Comparison of ENCODE assay signal across 14 mouse cellular contexts in the genomic region with DNA sequence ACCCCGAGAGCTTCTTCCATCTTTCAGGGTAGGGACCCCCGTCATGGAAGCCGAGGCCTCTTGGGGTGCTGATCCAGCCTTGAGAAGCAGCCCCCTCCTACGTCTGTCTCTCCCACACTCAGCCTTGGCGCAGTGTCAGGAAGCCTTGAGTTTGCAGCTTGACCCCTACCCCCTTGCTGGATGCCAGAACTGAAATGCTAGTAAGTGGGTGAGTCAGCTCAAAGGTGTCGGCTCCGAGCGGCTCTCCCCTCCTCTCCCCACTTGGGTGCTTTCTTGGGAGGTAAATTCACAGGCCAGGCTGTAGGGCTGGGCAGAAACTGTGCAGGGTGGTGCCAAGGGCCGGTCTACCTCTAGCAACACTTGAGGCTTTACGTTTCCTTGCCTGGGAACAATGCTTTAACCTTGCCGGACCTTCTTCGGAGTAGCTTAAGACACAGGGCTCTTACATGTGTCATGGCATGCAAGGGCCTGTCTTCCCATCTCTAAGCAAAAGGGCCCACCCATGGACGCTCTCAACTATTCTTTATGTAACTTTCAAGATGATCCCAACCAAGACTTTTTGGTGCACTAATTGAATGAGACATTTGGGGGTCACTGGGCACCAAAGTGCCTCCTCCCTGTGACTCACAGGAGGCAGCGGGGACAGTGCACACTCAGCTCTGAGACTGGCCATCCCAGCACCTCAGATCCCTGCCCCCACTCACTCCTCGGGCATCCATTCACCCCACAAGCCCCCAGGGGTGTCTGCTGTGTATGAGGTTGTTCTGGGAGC. TPM values are rescaled to one million over a fixed set of nuclear protein-coding genes. Genes with fewer than 3 reads are reported as not detected.
DNase-seq lines count a peak whose midpoint lies in the region; ATAC-seq and TF ChIP-seq lines count a peak whose summit lies in the region.
"Had no signal": no experiment of that assay in that cellular context is flagged by ENCODE, and none has a peak within 500 bp of the region (broad histone marks: within the 10 kb centered on the region; RNA-seq: fewer than 3 reads in every experiment).

No protein-coding gene starts in this region.

- H3K4me2 ChIP-seq in midbrain, postnatal 0 days (ENCODE audit: low read depth, low read length, poor library complexity, severe bottlenecking), result no peak overlapping the region
- H3K4me2 ChIP-seq: forebrain, embryonic 13.5 days had no signal

- peak overlapping the region; percentile 67; the same call in 1 of the 2 replicates for H3K27ac ChIP-seq in heart, embryonic 10.5 days
- peak overlapping the region; percentile 33; the same call in 1 of the 2 replicates for H3K27ac ChIP-seq in midbrain, embryonic 10.5 days (replicated peaks)
- no peak overlapping the region for H3K27ac ChIP-seq in midbrain, postnatal 0 days (ENCODE audit: low read depth, low read length)
- H3K27ac ChIP-seq: forebrain, embryonic 13.5 days; liver, embryonic 14.5 days had no signal

- no peak for DNase-seq in heart, embryonic 10.5 days (ENCODE audit: low spot score)
- no peak for DNase-seq in heart, postnatal 4 days
- no peak for DNase-seq in midbrain, embryonic 10.5 days (ENCODE audit: low spot score)
- DNase-seq in midbrain, postnatal 0 days (ENCODE audit: low spot score), result no peak
- DNase-seq in fibroblast of lung, adult 2 months (ENCODE audit: low read depth), result peak; percentile 39
- peak; percentile 53 for DNase-seq in retina, embryonic 14.5 days (ENCODE audit: low spot score)
- no peak for DNase-seq in layer of hippocampus, adult 8-10 months (ENCODE audit: low spot score in 2 of 2)
- DNase-seq: layer of hippocampus, postnatal 36 days; right cerebral cortex, postnatal 25 days; thymus, postnatal 14 days had no signal

- peaks cover 86% of the 10 kb centered on the region for H3K27me3 ChIP-seq in heart, embryonic 10.5 days (ENCODE audit: insufficient read depth, poor library complexity, severe bottlenecking)
- 0 out of 2 replicates have a peak, but pooled peaks cover 12% of the 10 kb centered on the region for H3K27me3 ChIP-seq in midbrain, embryonic 10.5 days (ENCODE audit: low read depth, poor library complexity, severe bottlenecking)
- no peaks in the 10 kb centered on the region; the same call in 1 of the 2 replicates for H3K27me3 ChIP-seq in midbrain, postnatal 0 days (ENCODE audit: insufficient read depth, low read length)
- H3K27me3 ChIP-seq: forebrain, embryonic 13.5 days had no signal

- H3K9ac ChIP-seq in midbrain, postnatal 0 days (replicated peaks; ENCODE audit: low read length, poor library complexity, severe bottlenecking), result no peak overlapping the region
- H3K9ac ChIP-seq: forebrain, embryonic 13.5 days; liver, embryonic 14.5 days had no signal

- no peak for TF ChIP-seq CTCF in midbrain, postnatal 0 days (IDR thresholded peaks at IDR 0.05)

- ATAC-seq in midbrain, postnatal 0 days (ENCODE audit: low FRiP score), result no peak
- no peak for ATAC-seq in granulocyte monocyte progenitor cell, adult 5-6 weeks (replicated peaks; ENCODE audit: poor library complexity, severe bottlenecking)
- ATAC-seq: forebrain, embryonic 13.5 days had no signal

- peaks cover 46% of the 10 kb centered on the region for H3K4me1 ChIP-seq in heart, embryonic 10.5 days
- peaks cover 40% of the 10 kb centered on the region for H3K4me1 ChIP-seq in midbrain, embryonic 10.5 days
- peaks cover 3% of the 10 kb centered on the region; the same call in 1 of the 2 replicates for H3K4me1 ChIP-seq in midbrain, postnatal 0 days (ENCODE audit: insufficient read depth, low read length)

- H3K9me3 ChIP-seq in heart, embryonic 10.5 days, result no peaks in the 10 kb centered on the region
- no peaks in the 10 kb centered on the region for H3K9me3 ChIP-seq in midbrain, embryonic 10.5 days (replicated peaks)
- no peaks in the 10 kb centered on the region for H3K9me3 ChIP-seq in midbrain, postnatal 0 days (ENCODE audit: low read length)
- H3K9me3 ChIP-seq: forebrain, embryonic 13.5 days had no signal

- H3K4me3 ChIP-seq in heart, embryonic 10.5 days, result no peak overlapping the region
- no peak overlapping the region for H3K4me3 ChIP-seq in midbrain, embryonic 10.5 days
- no peak overlapping the region for H3K4me3 ChIP-seq in midbrain, postnatal 0 days (ENCODE audit: low read depth, low read length)
- H3K4me3 ChIP-seq: forebrain, embryonic 13.5 days had no signal

- H3K36me3 ChIP-seq in heart, embryonic 10.5 days, result no peaks in the 10 kb centered on the region
- H3K36me3 ChIP-seq in midbrain, embryonic 10.5 days, result no peaks in the 10 kb centered on the region
- peaks cover 16% of the 10 kb centered on the region for H3K36me3 ChIP-seq in midbrain, postnatal 0 days (ENCODE audit: insufficient read depth, low read length)

- WGBS in heart, embryonic 10.5 days, result 62% methylated on average over 15 of the region's 15 CpGs
- 84% methylated on average over 15 of the region's 15 CpGs for WGBS in midbrain, embryonic 10.5 days
- 82% methylated on average over 15 of the region's 15 CpGs for WGBS in midbrain, postnatal 0 days

RNA-seq across cellular contexts. Expression of a gene that starts 22.5 kb away (rescaled TPM):
- polyA plus RNA-seq in heart, embryonic 10.5 days (2016; fragmentation: Nextera tagmentation; extraction: Ambion mirVana), result 0.59 and 0.68 TPM in 2 replicates
- total RNA-seq in heart, postnatal 4 days (2021), result not detected
- polyA plus RNA-seq in midbrain, embryonic 10.5 days (2016; fragmentation: Nextera tagmentation; extraction: Ambion mirVana), result 0.86 and 1.1 TPM in 2 replicates
- 42.0 and 42.1 TPM in 2 replicates for total RNA-seq in midbrain, postnatal 0 days (2014; rRNA removed)
- 72.0 and 82.5 TPM in 2 replicates for polyA plus RNA-seq in midbrain, postnatal 0 days (2015; fragmentation: Nextera tagmentation; extraction: Ambion mirVana)
- 100 to 1,000 TPM; 370 to 420 (median 399) TPM for total RNA-seq in layer of hippocampus, adult 8-10 months (2022)
- total RNA-seq in granulocyte monocyte progenitor cell, adult 5-6 weeks (2014; fragmentation: Nextera tagmentation), result not detected in 2 replicates
- total RNA-seq in granulocyte monocyte progenitor cell, adult 5-6 weeks (2017), result 0.17 TPM in 1 of 2 replicates, not detected in the other
- total RNA-seq: common myeloid progenitor, adult 5-6 weeks had no signal
- polyA plus RNA-seq: liver, embryonic 14.5 days had no signal

RNA-seq across cellular contexts. Expression of a gene that starts 31.0 kb away (rescaled TPM):
- polyA plus RNA-seq in heart, embryonic 10.5 days (2016; fragmentation: Nextera tagmentation; extraction: Ambion mirVana), result 11.8 and 13.7 TPM in 2 replicates
- total RNA-seq in heart, postnatal 4 days (2021), result 1 to 10 TPM; 4.9 to 5.0 TPM
- 21.3 and 22.1 TPM in 2 replicates for polyA plus RNA-seq in midbrain, embryonic 10.5 days (2016; fragmentation: Nextera tagmentation; extraction: Ambion mirVana)
- total RNA-seq in midbrain, postnatal 0 days (2014; rRNA removed), result 11.7 and 12.4 TPM in 2 replicates
- 12.6 and 14.6 TPM in 2 replicates for polyA plus RNA-seq in midbrain, postnatal 0 days (2015; fragmentation: Nextera tagmentation; extraction: Ambion mirVana)
- total RNA-seq in layer of hippocampus, adult 8-10 months (2022), result 1 to 10 TPM; 4.9 to 6.1 (median 5.3) TPM
- 3.1 and 3.6 TPM in 2 replicates for total RNA-seq in granulocyte monocyte progenitor cell, adult 5-6 weeks (2014; fragmentation: Nextera tagmentation)
- total RNA-seq in granulocyte monocyte progenitor cell, adult 5-6 weeks (2017), result 2.9 and 4.2 TPM in 2 replicates

RNA-seq across cellular contexts. Expression of a gene that starts 48.0 kb away (rescaled TPM):
- 10.7 and 12.8 TPM in 2 replicates for polyA plus RNA-seq in heart, embryonic 10.5 days (2016; fragmentation: Nextera tagmentation; extraction: Ambion mirVana)
- total RNA-seq in heart, postnatal 4 days (2021), result 10 to 100 TPM; 20.0 to 23.6 TPM
- polyA plus RNA-seq in midbrain, embryonic 10.5 days (2016; fragmentation: Nextera tagmentation; extraction: Ambion mirVana), result 11.0 and 11.3 TPM in 2 replicates
- 20.2 and 24.1 TPM in 2 replicates for total RNA-seq in midbrain, postnatal 0 days (2014; rRNA removed)
- polyA plus RNA-seq in midbrain, postnatal 0 days (2015; fragmentation: Nextera tagmentation; extraction: Ambion mirVana), result 11.4 and 12.2 TPM in 2 replicates
- 10 to 100 TPM; 15.5 to 24.3 (median 19.8) TPM for total RNA-seq in layer of hippocampus, adult 8-10 months (2022)
- 5.0 and 13.4 TPM in 2 replicates for total RNA-seq in granulocyte monocyte progenitor cell, adult 5-6 weeks (2014; fragmentation: Nextera tagmentation)
- 0.26 and 7.5 TPM in 2 replicates for total RNA-seq in granulocyte monocyte progenitor cell, adult 5-6 weeks (2017)

Comparison
In these comparisons a context has a peak if more than half of its experiments do, and no peak if none do; other contexts are left out.
1. DNase-seq: peak in fibroblast of lung, adult 2 months (single experiment) and retina, embryonic 14.5 days (single experiment); none in heart, embryonic 10.5 days (single experiment), heart, postnatal 4 days (single experiment), midbrain, embryonic 10.5 days (single experiment), midbrain, postnatal 0 days (single experiment) and layer of hippocampus, adult 8-10 months (0 of 2).
2. RNA of a gene that starts 22.5 kb away (total RNA-seq): 370 to 420 TPM in layer of hippocampus, adult 8-10 months and 42.0 to 42.1 TPM in midbrain, postnatal 0 days; not detected in heart, postnatal 4 days and 0.17 TPM in granulocyte monocyte progenitor cell, adult 5-6 weeks; every median in the first group is over 10 times any median in the second.